Mouse (Mus musculus) activated CD4-positive, CD25-positive, alpha-beta regulatory T cell, adult 4 months (primary cell): ENCODE data around the gene Prkce. TPM values are rescaled to one million over a fixed set of nuclear protein-coding genes. Genes with fewer than 3 reads are reported as not detected.
A peak's percentile ranks its signal among the peaks of the same experiment; 100 is the strongest.

Experiments used
- ATAC-seq: one replicate; pipeline ENCODE4 v1.8.0; 2017
- polyA plus RNA-seq, 2 experiments: library from polyadenylated mRNA; unstranded; fragments of 100-300 nt; shearing (Covaris generic); gene quantifications; one replicate each; pipeline ENCODE4 v1.2.1; 2017

The Prkce gene
- polyA plus RNA-seq, result 1 to 10 TPM; 2.1 to 2.9 TPM

DNA sequence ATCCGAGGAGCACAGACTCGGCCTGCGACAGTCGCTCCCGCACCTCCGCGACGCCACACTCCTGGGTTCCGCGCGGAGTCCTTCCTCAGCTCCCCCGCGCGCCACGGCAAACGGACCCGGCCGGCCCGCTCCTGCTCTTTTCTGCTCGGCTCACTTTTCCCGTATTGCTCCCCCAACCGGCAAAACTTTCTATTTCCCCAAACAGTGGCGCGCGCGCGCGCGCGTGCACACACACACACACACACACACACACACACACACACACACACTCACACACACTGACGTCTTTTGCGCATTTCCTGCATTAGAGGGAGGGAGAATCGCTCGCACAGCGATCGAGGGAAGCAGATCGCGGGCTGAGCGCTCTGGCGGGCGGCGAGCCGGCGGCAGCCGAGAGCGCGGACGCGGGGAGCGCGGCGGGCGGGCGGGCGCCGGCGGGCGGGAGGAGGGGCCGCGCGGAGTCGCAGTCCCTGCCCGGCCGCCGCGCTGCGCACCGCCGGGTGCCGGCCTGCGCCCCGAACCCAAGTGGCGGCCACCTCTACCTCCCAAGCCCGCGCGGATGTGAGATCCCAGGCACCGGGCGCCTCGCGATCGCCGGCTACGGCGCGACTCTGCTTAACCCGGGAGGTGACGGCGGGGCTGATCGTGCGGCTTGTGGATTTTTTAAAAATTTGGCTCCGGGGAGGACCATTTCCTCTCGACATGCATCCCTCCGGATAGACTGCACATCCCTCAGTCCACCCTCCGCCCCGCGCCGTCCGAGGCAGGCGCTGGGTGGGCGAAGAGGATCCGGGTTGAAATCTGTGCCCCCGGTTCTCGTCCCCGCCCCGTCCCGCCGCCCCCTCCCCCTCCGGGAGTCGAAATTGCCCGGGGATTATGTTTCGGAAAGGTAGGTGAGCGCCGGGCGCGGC, at the start of gene Prkce:
Prkce (plus strand) TSS at position 466 of the 911 bp plus-strand sequence.
- peak; percentile 75 for ATAC-seq

- no peak for ATAC-seq
Observed at GRCm38 (mm10) chr17:86123146-86123545, 44.4 kb upstream of the Prkce start.

- no peak for ATAC-seq
Observed at GRCm38 (mm10) chr17:86125908-86126307, 41.7 kb upstream of the Prkce start.

DNA sequence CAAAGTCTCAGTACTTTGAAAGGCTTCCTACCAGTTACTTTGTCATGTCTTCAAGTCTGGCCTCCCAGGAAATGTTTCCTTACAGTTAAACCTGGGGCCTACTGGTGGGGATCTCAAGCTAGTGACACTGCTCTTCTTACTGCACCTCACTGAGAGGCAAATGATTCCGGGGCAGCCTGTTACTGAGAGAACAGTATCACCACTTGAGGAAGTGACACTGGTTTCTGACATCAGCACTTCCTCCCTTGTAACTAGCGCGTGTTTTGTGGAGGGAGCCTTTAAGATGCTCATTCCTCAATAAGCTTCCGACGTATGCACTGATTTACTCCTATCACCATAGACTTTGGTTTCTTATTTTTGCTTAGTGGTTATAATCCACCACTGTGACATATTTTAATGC, 39.4 kb upstream of the Prkce start:
- no peak for ATAC-seq

DNA sequence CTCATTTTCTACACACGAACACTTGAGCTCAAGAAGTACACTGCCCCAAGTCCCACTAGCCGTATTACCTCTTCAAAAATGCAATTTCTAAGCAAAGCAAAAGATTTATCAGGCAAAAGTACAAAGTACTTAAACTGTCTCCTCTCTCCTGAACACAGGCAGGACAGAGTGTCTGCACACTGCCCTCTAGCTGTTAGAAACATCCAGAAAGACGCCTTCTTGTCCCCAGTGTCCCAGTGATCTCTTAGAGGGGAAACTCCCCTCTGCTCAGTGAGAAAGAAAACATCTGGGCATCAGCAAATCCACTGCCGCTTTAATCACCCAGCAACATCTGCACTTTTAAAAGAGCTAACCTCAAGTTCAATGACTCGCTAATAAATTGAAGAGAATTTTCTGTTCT, 35.1 kb upstream of the Prkce start:
- no peak for ATAC-seq

- no peak for ATAC-seq
Observed at GRCm38 (mm10) chr17:86134461-86134860, 33.1 kb upstream of the Prkce start.

DNA sequence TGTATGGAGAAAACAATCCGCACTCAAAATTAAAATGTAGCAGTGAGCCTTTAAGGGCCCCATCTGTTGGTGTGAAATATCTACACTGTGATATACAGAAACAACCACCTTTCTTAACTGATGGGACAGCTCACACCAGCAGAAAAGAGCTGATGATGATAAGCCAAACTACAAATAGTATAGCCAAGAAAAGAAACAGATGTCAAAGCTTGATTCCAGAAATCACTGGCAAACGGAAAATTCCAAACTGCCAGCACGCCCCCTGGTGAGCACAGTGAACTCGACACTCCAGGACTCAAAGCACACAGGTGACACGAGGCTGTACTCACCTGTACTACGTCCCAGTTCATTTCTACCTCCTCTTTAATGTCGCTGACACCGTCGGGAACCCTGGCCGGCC, 31.8 kb upstream of the Prkce start:
- no peak for ATAC-seq

- peak; percentile 58 for ATAC-seq
Observed at GRCm38 (mm10) chr17:86144537-86145078, 23.0 kb upstream of the Prkce start.

GRCm38 (mm10) chr17:86145079-86145951, 22.3 kb upstream of the Prkce start, which contains the start of gene Srbd1:
Gene Srbd1, minus strand, starts transcription at chr17:86145175.
- ATAC-seq, result peak; percentile 97

GRCm38 (mm10) chr17:86149726-86150125, 17.9 kb upstream of the Prkce start:
- no peak for ATAC-seq

DNA sequence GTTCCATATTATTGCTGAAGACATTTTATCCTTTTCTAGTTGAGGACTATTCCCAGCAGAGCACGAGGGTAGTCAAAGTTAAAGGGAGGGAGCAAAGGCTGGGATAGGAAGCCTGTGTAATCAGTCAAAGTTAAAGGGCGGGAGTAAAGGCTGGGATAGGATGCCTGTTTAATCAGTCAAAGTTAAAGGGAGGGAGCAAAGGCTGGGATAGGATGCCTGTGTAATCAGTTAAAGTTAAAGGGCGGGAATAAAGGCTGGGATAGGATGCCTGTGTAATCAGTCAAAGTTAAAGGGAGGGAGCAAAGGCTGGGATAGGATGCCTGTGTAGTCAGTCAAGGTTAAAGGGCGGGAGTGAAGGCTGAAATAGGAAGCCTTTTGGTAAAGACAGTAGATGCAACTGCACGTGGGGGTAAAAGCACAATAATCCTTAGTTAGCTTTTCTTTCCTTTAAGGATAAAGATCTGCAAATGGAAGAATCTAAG, 16.7 kb upstream of the Prkce start:
- peak; percentile 61 for ATAC-seq

- no peak for ATAC-seq
Observed at GRCm38 (mm10) chr17:86156999-86157398, 10.6 kb upstream of the Prkce start.

DNA sequence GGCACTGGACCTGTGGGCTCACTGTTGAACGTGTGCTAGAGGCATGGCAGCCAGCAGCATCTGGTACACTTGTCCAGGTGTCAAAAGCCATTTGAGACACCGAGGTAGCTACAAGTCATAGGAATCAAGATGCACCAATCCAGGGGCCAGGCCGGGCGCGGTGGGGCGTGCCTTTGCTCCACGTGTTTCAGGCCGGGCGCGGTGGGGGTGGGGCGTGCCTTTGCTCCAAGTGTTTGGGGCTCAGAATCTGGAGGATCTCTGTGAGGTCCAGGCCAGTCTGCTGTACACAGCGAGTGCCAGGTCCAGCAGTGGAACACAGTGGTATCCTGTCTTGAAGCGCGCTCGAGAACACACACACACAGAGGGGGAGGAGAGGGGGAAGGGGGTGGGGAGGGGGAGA, 4.9 kb upstream of the Prkce start:
- ATAC-seq, result no peak

GRCm38 (mm10) chr17:86164416-86164815, 3.2 kb upstream of the Prkce start:
- no peak for ATAC-seq

DNA sequence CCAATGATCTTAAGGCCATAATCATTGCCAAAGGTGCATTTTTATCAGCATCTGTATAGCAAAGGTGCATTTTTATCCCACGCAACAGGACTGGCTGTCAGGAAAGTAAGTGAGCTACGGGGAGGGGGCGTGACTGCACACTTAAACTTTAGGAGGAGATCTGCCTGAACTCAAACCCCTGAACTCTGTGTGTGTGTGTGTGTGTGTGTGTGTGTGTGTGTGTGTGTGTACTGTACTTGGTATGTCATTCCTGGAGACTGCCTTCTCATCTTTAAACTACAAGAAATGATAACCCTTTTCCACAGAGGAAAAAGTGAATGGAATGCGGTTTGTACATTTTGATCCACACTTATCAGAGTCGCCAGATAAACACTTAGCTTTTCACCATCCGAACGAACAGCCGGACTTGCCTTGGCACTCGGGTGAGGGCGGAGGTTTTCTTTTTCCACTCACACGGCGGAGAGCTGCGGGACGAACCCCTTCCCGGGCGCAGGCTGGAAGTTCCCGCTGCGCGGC, 1.5 kb upstream of the Prkce start:
- no peak for ATAC-seq

DNA sequence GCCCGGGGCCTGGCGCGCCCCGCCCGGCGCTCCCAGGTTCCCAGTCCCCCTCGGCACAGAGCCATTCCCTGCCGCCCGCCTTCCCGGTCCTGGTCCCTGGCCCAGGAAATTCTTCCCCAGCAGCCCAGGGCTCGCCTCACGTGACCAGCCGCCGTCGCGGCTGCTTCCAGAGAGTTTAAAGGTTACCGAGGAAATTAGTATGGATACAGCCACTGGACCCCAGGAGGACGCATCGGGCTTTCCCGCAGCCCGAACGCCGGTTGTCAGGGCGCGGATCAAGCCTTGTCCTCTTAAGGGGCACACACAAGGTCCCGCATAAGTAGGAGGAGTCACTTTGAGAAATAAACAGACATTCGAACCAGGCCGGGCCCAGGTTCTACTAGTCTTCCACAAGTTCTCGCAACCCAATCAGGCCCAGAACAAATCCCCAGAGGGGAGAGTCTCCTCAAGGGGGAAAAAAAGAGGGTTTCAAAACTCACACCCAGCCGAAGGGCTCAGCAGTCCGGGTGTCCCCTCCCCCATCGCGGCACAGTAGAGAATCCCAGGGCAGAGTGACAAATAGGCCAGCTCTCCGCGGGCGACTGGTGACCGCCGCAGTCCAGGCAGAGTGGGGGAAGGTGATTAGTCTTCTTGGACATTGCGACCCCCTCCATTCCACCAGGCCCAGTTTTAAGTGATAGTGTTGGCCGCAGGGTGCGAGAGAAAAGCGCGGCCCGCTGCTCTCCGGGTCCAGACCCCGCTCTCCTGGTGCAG, 842 bp upstream of the Prkce start:
- peak; percentile 50 for ATAC-seq

DNA sequence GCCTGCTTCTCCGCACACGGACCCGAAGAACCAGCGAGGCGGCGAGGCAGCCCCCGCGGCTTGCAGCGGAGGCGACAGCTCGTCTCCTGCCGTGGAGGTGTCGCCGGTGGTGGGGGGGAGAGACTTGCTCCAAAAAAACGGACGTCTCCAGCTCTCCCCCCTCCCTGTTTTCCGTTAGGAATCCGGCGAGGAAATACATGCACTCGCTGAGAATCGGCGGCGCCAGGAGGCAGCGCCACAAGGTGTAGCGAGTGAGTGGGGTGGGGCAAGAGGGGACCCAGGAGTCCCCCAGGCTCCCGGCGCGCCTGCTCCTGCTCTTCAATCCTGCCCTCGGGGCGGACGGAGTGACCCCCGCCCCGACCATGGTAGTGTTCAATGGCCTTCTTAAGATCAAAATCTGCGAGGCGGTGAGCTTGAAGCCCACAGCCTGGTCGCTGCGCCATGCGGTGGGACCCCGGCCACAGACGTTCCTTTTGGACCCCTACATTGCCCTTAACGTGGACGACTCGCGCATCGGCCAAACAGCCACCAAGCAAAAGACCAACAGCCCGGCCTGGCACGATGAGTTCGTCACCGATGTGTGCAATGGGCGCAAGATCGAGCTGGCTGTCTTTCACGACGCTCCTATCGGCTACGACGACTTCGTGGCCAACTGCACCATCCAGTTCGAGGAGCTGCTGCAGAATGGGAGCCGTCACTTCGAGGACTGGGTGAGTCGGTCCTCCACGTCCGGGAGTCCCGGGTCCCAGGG, 821 bp downstream of the Prkce start:
- ATAC-seq, result no peak

DNA sequence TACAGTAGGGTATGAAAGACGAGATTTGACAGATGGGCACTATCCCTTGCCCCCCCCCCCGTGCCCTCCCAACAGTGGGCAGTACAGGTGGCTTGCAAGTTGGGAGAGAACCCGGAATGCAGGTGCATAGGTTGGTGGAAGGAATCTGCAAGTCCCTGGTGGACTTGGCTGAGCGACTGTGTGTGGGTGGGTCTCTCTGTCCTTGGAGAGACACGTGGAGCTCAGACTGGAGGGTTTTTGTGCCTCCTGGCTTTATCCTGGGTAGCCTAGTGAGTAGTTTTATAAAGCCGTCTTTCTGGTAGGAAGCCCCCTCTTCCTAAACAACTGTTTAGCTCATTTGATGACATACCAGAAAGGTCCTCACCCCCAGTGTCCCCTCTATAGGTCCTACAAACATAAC, 1.5 kb downstream of the Prkce start:
- ATAC-seq, result no peak

DNA sequence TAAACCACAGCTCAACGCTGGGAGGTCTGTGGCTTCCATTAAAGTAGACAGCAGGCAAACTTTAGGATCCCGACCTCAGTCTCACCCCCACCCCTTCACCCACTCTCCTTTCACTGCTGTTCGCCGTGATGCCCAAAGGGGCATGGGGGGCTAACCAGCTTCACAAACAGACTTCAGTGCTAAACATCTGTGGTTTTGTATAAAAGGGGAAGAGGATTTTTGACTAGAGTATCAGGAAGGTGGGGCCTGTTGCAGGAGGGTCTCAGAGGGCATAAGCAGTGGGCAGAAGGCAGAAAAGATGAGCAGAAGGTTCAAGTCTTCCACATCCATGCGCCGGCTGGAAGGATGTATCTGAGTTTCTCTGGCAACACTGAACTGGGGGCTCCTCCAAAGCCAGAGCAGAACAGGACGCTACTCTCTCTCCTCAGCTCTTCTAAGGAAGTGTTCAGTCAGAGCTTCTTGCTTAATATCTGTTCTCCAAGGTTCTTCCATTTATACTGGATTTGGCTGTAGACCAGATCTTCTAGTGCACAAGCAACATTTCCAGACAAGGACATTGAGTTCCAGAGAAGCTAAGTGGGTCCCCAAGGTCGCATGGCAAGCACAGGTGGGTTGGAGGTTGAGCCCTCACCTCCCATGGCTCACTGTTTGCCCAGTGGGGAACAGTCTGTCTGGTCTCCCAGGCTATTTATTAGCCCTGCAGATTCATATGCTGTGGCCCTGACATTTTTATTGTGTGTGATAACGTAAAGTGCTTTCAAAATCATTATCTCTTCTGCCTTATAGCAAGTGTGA, 2.8 kb downstream of the Prkce start:
- no peak for ATAC-seq

DNA sequence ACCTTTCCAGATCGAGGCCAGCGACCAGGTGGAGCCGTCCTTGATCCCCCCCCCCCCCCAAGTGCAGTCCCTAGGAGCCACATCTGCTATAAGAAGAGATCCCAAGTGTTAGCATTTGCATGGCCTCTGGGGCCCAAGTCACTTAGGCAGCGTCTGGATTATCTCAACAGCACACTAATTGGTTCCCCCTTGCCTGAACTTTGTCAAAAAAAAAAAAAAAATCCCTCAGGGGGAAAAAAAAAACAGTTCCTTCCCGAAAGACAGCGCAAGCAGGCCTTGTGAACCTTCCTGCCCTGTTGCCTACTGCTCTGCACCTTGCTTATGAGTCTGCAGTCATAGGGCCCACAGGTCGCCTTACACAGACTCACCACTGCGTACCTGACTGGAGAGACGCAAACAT, 7.9 kb downstream of the Prkce start:
- ATAC-seq, result no peak
